Mouse (Mus musculus): Measurements from ENCODE around the gene Entpd8. TPM values are rescaled to one million over a fixed set of nuclear protein-coding genes. Genes with fewer than 3 reads are reported as not detected.
A peak's percentile ranks its signal among the peaks of the same experiment; 100 is the strongest.

The Entpd8 gene
- polyA plus RNA-seq, 1 experiment from 2014 or later, result not detected

DNA sequence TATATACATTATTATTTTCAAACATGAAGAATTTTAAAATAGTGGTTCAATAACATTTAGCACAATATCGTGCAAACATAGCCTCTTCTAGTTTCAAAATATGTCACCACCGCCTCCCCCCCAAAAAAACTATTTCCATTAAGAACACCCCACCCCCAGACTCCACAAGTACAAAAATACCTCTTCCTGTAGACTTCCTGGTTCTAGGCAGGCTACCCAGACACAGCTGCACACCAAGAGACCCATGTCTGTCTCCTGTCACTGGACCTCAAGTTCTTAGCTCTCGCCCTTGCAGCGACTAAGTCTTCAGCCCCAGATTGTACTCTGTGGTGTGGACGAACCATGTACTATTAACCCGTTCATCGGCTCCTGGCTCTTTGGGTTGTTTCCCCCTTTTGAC lies 40.9 kb downstream of the Entpd8 start:
- no peaks in the 10 kb centered on the region for H3K36me3 ChIP-seq
- no peaks in the 10 kb centered on the region for H3K9me3 ChIP-seq
- H3K4me3 ChIP-seq, result no peak overlapping the region
- H3K9ac ChIP-seq, result no peak overlapping the region
- no peak for ATAC-seq (ENCODE audit: insufficient number of reproducible peaks, insufficient read depth, low FRiP score, low TSS enrichment, low read depth)
- WGBS, result 79% methylated on average over 7 of the region's 7 CpGs
- no peaks in the 10 kb centered on the region for H3K27me3 ChIP-seq
- H3K4me2 ChIP-seq, result no peak overlapping the region
- H3K4me1 ChIP-seq, result peaks cover 6% of the 10 kb centered on the region
- no peak overlapping the region for H3K27ac ChIP-seq

DNA sequence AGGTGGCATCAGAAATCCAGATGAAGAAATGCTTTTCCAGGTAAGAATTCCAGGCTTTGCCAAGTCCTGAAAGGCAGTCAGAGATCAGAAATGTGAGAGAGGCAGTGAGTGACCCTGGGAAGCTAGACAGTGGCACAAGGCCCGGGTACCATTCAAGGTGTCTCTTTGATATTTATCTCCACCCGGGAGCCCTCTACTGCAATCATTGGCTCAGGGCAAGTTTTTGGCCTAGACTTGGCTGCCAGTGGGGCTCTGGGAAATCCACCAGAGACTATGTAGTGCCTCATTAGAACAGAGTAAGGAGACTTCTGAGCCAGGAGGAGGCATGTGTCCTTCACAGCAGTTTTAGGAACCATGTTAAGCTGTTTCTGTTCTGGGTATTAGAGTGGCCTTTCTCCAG lies 42.6 kb downstream of the Entpd8 start:
- Histone ChIP-seq H3K4me1 (peaks cover 16% of the 10 kb centered on the region), H3K36me3 (no peaks in the 10 kb centered on the region), H3K4me3 (no peak overlapping the region), H3K9ac (no peak overlapping the region), H3K4me2 (no peak overlapping the region), H3K27me3 (no peaks in the 10 kb centered on the region), H3K27ac (no peak overlapping the region), H3K9me3 (no peaks in the 10 kb centered on the region)
- no peak for ATAC-seq (ENCODE audit: insufficient number of reproducible peaks, insufficient read depth, low FRiP score, low TSS enrichment, low read depth)
- WGBS, result 72% methylated on average over 2 of the region's 2 CpGs

DNA sequence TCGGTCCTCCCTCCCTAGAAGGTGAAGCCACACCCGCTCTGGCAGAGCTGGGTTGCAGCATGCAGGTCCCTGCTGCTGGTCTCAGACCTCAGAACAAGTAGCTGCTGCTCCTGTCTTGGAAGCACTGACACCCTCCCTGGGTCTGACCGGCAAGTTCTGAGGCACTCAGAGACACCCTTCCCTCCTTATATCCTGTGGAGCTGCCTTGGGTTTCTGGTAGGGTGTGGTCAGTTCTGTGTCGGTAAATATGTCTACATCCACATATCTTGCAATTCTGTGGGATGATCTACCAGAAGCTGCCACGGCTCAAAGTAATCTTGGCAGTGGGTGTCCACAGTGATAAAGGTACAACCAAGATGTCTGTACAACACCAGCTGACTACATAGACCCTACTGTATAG lies 43.4 kb downstream of the Entpd8 start:
- no peaks in the 10 kb centered on the region for H3K9me3 ChIP-seq
- no peak overlapping the region for H3K4me3 ChIP-seq
- H3K27me3 ChIP-seq, result no peaks in the 10 kb centered on the region
- no peaks in the 10 kb centered on the region for H3K36me3 ChIP-seq
- H3K27ac ChIP-seq, result no peak overlapping the region
- ATAC-seq (ENCODE audit: insufficient number of reproducible peaks, insufficient read depth, low FRiP score, low TSS enrichment, low read depth), result no peak
- 84% methylated on average over 5 of the region's 5 CpGs for WGBS
- no peak overlapping the region for H3K4me2 ChIP-seq
- H3K4me1 ChIP-seq, result peaks cover 22% of the 10 kb centered on the region
- H3K9ac ChIP-seq, result no peak overlapping the region

DNA sequence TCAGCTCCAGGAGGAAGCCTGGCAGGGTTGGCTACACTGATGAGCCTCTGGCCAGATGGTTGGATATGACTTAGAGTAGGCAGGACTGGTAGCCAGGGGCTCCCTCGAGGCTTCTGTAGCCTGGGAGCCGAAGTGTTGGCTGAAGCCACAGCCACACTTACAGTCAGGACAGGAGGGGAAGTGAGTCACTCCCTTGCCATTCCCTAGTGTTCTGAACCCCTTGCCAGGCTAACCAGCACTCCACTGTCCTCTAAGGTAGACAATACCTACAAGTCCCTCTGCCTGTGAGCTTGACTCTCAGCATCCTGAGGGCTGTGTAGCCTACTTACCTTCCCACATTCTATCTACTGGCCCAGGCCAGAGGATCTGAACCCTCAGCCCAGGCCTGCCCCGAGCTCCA lies 44.3 kb downstream of the Entpd8 start:
- H3K36me3 ChIP-seq, result no peaks in the 10 kb centered on the region
- no peak overlapping the region for H3K9ac ChIP-seq
- H3K27ac ChIP-seq, result no peak overlapping the region
- H3K4me3 ChIP-seq, result no peak overlapping the region
- no peak for ATAC-seq (ENCODE audit: insufficient number of reproducible peaks, insufficient read depth, low FRiP score, low TSS enrichment, low read depth)
- no peaks in the 10 kb centered on the region for H3K9me3 ChIP-seq
- H3K4me2 ChIP-seq, result no peak overlapping the region
- peaks cover 22% of the 10 kb centered on the region for H3K4me1 ChIP-seq
- H3K27me3 ChIP-seq, result no peaks in the 10 kb centered on the region
- WGBS, result 62% methylated on average over 3 of the region's 3 CpGs

DNA sequence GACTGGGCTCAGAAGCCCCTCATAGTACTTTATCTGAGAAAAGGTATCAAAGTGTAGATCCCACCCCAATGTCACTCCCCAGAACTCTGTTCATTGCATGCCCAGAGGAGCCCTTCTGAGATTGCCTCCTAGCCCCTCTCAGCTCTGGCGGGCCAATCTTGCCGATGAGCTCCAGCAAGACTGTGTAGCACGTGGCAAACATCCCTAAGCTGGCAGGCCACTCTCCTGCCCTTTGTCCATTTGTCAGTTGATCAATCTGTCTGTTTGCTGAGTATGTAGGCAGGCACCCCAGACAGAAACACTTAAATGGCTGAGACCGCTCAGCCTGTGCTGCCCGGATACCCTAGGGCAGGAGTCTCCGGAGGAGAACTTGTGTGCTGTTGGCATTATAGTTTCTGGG lies 45.0 kb downstream of the Entpd8 start:
- WGBS, result 89% methylated on average over 6 of the region's 6 CpGs
- no peak overlapping the region for H3K27ac ChIP-seq
- no peaks in the 10 kb centered on the region for H3K36me3 ChIP-seq
- H3K27me3 ChIP-seq, result no peaks in the 10 kb centered on the region
- no peak overlapping the region for H3K4me3 ChIP-seq
- H3K4me1 ChIP-seq, result peaks cover 22% of the 10 kb centered on the region
- no peaks in the 10 kb centered on the region for H3K9me3 ChIP-seq
- ATAC-seq (ENCODE audit: insufficient number of reproducible peaks, insufficient read depth, low FRiP score, low TSS enrichment, low read depth), result no peak
- H3K4me2 ChIP-seq, result no peak overlapping the region
- H3K9ac ChIP-seq, result no peak overlapping the region

DNA sequence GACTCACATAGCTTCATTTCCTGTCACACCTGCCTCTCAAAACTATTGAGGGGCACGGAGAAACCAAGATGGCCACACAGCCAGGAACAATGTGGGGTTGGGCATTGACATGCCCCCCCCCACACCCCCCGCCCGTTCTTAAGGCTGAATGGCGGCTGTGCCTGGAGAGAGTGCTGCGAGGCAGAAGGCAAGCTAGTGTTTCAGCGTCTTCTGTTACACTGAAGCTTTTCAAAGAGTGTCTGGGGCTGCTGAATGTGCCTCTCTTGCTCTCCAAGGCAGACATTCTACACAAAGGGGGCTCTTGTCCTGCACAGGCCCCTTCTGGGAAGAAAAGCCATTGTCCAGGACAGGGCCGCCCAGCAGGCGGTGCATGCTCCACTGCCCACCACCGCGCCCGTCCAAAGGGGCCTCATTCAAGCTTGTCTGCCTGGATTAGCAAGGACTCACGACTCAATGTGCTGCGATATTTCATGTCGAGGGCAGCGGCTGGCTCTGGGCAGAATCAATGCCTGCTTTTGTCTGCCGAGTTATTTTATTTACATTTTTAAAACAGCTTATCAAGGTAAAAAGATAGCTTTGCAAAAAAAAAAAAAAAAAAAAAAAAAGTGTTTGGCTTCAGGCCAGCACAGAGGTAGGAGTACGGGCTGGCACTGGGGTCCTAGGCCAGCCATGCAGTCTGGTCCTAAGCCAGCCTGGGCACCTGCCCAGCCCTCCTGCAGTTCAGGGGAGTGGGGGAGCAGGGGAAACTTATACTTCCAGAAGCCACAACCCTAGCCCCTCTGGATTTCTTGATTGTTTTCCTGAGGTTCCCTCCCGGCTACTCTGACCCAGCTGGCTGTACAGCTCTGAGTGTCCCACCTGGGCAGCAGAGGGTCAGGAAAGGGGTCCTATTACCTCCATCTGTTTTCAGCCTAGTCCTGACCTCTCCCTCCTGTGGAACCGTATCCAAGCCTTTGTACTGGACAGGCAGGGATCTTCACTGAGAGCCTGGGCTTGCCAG lies 46.2 kb downstream of the Entpd8 start:
- H3K36me3 ChIP-seq, result no peaks in the 10 kb centered on the region
- ATAC-seq (ENCODE audit: insufficient number of reproducible peaks, insufficient read depth, low FRiP score, low TSS enrichment, low read depth), result peak; percentile 57; the same call in 1 of the 2 replicates

DNA sequence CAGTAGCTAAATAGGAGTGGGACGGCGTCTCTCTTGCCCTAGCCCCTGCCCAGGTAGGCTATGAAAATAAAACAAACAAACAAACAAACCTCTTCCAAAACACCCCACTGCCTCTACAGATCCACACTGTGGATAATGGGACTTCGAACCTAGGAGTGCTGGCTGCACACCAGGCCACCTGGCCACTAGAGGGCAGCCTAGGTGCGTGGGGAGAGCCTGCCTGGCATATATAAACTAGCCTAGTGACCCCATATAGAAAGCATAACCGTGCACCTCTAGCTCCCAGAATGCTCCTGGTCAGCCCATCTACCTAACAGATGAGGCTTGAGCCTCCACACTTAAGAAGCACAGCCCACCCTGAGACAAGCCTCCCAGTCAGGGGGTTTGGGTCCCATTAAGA lies 47.1 kb downstream of the Entpd8 start:
- Histone ChIP-seq H3K4me2 (no peak overlapping the region), H3K4me1 (peaks cover 22% of the 10 kb centered on the region), H3K9ac (no peak overlapping the region), H3K27ac (peak overlapping the region; percentile 60; the same call in 1 of the 2 replicates), H3K27me3 (no peaks in the 10 kb centered on the region), H3K36me3 (no peaks in the 10 kb centered on the region), H3K4me3 (no peak overlapping the region), H3K9me3 (no peaks in the 10 kb centered on the region)
- 46% methylated on average over 5 of the region's 5 CpGs for WGBS
- no peak for ATAC-seq (ENCODE audit: insufficient number of reproducible peaks, insufficient read depth, low FRiP score, low TSS enrichment, low read depth)

More for the DNA sequence above, 46.2 kb downstream of the Entpd8 start:
- Histone ChIP-seq H3K9me3 (no peaks in the 10 kb centered on the region), H3K4me1 (peaks cover 22% of the 10 kb centered on the region), H3K27ac (peak overlapping the region; percentile 78), H3K4me3 (no peak overlapping the region), H3K27me3 (no peaks in the 10 kb centered on the region), H3K4me2 (peak overlapping the region; percentile 30), H3K9ac (no peak overlapping the region)
- WGBS, result 10% methylated on average over 19 of the region's 19 CpGs

DNA sequence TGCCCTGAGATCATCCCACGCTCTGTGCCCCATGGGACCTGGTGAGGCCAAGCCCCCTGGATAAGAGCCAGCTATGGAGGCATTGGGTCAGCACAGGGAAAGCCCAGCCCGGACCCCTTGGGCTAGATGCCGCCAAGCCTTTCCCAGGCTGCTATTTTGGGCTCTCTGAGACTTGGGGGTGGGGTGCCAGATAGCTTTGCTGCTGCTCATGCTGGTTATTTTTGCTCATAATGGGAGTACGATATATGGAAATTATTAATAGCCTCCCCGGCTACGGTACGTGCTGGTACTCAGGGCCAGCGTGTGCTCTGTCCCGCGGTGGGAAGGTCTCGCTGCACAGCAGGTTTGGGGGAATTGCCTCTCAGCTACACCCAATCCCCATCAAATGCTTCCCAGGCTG lies 48.0 kb downstream of the Entpd8 start:
- Histone ChIP-seq H3K9me3 (no peaks in the 10 kb centered on the region), H3K27ac (no peak overlapping the region), H3K4me3 (no peak overlapping the region), H3K36me3 (no peaks in the 10 kb centered on the region), H3K9ac (no peak overlapping the region), H3K4me1 (peaks cover 22% of the 10 kb centered on the region), H3K27me3 (no peaks in the 10 kb centered on the region), H3K4me2 (no peak overlapping the region)
- 84% methylated on average over 11 of the region's 11 CpGs for WGBS
- no peak for ATAC-seq (ENCODE audit: insufficient number of reproducible peaks, insufficient read depth, low FRiP score, low TSS enrichment, low read depth)

DNA sequence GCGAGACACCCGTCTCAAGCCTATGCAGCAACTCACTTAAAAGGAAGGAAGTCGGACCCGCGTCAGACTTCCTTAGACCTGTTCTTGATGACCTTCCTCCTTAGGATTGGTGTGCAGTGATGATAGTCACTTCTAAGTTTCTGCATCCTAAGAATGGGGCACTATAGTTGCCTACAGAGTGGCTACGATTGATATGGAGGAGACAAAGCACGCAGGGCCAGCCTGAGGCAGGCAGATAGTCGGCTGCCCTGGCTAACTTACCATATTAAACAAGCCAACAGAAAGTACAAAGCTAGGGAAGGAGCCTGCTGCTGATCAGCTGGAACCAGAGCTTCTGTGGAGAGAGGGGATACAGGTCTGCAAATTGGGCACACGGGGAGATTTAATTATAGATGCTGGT lies 51.5 kb downstream of the Entpd8 start:
- H3K4me1 ChIP-seq, result peaks cover 12% of the 10 kb centered on the region
- no peaks in the 10 kb centered on the region for H3K27me3 ChIP-seq
- WGBS, result 79% methylated on average over 9 of the region's 9 CpGs
- H3K36me3 ChIP-seq, result no peaks in the 10 kb centered on the region
- no peak overlapping the region for H3K9ac ChIP-seq
- no peak overlapping the region for H3K4me2 ChIP-seq
- no peaks in the 10 kb centered on the region for H3K9me3 ChIP-seq
- no peak for ATAC-seq (ENCODE audit: insufficient number of reproducible peaks, insufficient read depth, low FRiP score, low TSS enrichment, low read depth)
- H3K27ac ChIP-seq, result no peak overlapping the region
- H3K4me3 ChIP-seq, result no peak overlapping the region

Small RNA genes lying within 50 kb of the gene (microRNA-seq; reads per million reads assigned to microRNA genes)
- gene Gm24328 (not detected), gene Mir7664 (0.92 reads per million)

Other genes with a start within 250 kb of the Entpd8 start
- 115 and 119 TPM in 2 replicates for gene Ehmt1, start 160.7 kb upstream of the Entpd8 start, polyA plus RNA-seq (2015; fragmentation: Nextera tagmentation; extraction: Ambion mirVana)
- gene Arrdc1, start 145.1 kb upstream of the Entpd8 start, polyA plus RNA-seq (2015; fragmentation: Nextera tagmentation; extraction: Ambion mirVana), result 34.8 and 39.0 TPM in 2 replicates
- gene Zmynd19, start 130.5 kb upstream of the Entpd8 start, polyA plus RNA-seq (2015; fragmentation: Nextera tagmentation; extraction: Ambion mirVana), result 15.9 and 17.2 TPM in 2 replicates
- gene Dph7, start 117.9 kb upstream of the Entpd8 start, polyA plus RNA-seq (2015; fragmentation: Nextera tagmentation; extraction: Ambion mirVana), result 37.7 and 40.3 TPM in 2 replicates
- 145 and 153 TPM in 2 replicates for gene Mrpl41, start 105.2 kb upstream of the Entpd8 start, polyA plus RNA-seq (2015; fragmentation: Nextera tagmentation; extraction: Ambion mirVana)
- gene Pnpla7, start 104.3 kb upstream of the Entpd8 start, polyA plus RNA-seq (2015; fragmentation: Nextera tagmentation; extraction: Ambion mirVana), result 5.6 and 7.1 TPM in 2 replicates
- 82.5 and 87.4 TPM in 2 replicates for gene Nsmf, start 25.9 kb upstream of the Entpd8 start, polyA plus RNA-seq (2015; fragmentation: Nextera tagmentation; extraction: Ambion mirVana)
- 0.17 TPM in 1 of 2 replicates, not detected in the other for gene Noxa1, start 14.8 kb downstream of the Entpd8 start, polyA plus RNA-seq (2015; fragmentation: Nextera tagmentation; extraction: Ambion mirVana)
- gene Nrarp, start 100.5 kb downstream of the Entpd8 start, polyA plus RNA-seq (2015; fragmentation: Nextera tagmentation; extraction: Ambion mirVana), result 15.0 and 16.7 TPM in 2 replicates
- gene Tor4a, start 116.6 kb downstream of the Entpd8 start, polyA plus RNA-seq (2015; fragmentation: Nextera tagmentation; extraction: Ambion mirVana), result 5.1 and 6.1 TPM in 2 replicates
- gene Nelfb, start 131.2 kb downstream of the Entpd8 start, polyA plus RNA-seq (2015; fragmentation: Nextera tagmentation; extraction: Ambion mirVana), result 110 and 114 TPM in 2 replicates
- gene Stpg3, start 134.3 kb downstream of the Entpd8 start, polyA plus RNA-seq (2015; fragmentation: Nextera tagmentation; extraction: Ambion mirVana), result 0.15 TPM in 1 of 2 replicates, not detected in the other
- gene Fam166a, start 138.4 kb downstream of the Entpd8 start, polyA plus RNA-seq (2015; fragmentation: Nextera tagmentation; extraction: Ambion mirVana), result not detected in 2 replicates
- gene Tubb4b, start 144.4 kb downstream of the Entpd8 start, polyA plus RNA-seq (2015; fragmentation: Nextera tagmentation; extraction: Ambion mirVana), result 409 and 438 TPM in 2 replicates
- not detected in 2 replicates for gene Slc34a3, start 154.1 kb downstream of the Entpd8 start, polyA plus RNA-seq (2015; fragmentation: Nextera tagmentation; extraction: Ambion mirVana)
- not detected in 2 replicates for gene Rnf224, start 156.5 kb downstream of the Entpd8 start, polyA plus RNA-seq (2015; fragmentation: Nextera tagmentation; extraction: Ambion mirVana)
- 10.8 and 11.3 TPM in 2 replicates for gene Rnf208, start 162.0 kb downstream of the Entpd8 start, polyA plus RNA-seq (2015; fragmentation: Nextera tagmentation; extraction: Ambion mirVana)
- 0.81 TPM in 1 of 2 replicates, not detected in the other for gene Cysrt1, start 162.1 kb downstream of the Entpd8 start, polyA plus RNA-seq (2015; fragmentation: Nextera tagmentation; extraction: Ambion mirVana)
- gene AL732309.1, start 166.6 kb downstream of the Entpd8 start, polyA plus RNA-seq (2015; fragmentation: Nextera tagmentation; extraction: Ambion mirVana), result 6.9 and 7.9 TPM in 2 replicates
- gene Tmem203, start 175.1 kb downstream of the Entpd8 start, polyA plus RNA-seq (2015; fragmentation: Nextera tagmentation; extraction: Ambion mirVana), result 24.5 and 25.3 TPM in 2 replicates
- 7.5 and 8.2 TPM in 2 replicates for gene Tprn, start 182.3 kb downstream of the Entpd8 start, polyA plus RNA-seq (2015; fragmentation: Nextera tagmentation; extraction: Ambion mirVana)
- 231 and 246 TPM in 2 replicates for gene Ssna1, start 192.1 kb downstream of the Entpd8 start, polyA plus RNA-seq (2015; fragmentation: Nextera tagmentation; extraction: Ambion mirVana)
- gene Anapc2, start 192.2 kb downstream of the Entpd8 start, polyA plus RNA-seq (2015; fragmentation: Nextera tagmentation; extraction: Ambion mirVana), result 137 and 143 TPM in 2 replicates
- gene Tmem210, start 207.8 kb downstream of the Entpd8 start, polyA plus RNA-seq (2015; fragmentation: Nextera tagmentation; extraction: Ambion mirVana), result not detected in 2 replicates
- gene Lrrc26, start 209.6 kb downstream of the Entpd8 start, polyA plus RNA-seq (2015; fragmentation: Nextera tagmentation; extraction: Ambion mirVana), result 0.22 TPM in 2 replicates
- gene Grin1, start 238.9 kb downstream of the Entpd8 start, polyA plus RNA-seq (2015; fragmentation: Nextera tagmentation; extraction: Ambion mirVana), result 0.38 and 1.2 TPM in 2 replicates